Mouse (Mus musculus): ENCODE data around the gene Arsj. TPM values are rescaled to one million over a fixed set of nuclear protein-coding genes. Genes with fewer than 3 reads are reported as not detected.

Gene Arsj
- total RNA-seq, 2 experiments from 2014 or later, result 4.2 to 4.3 TPM

- no peak for DNase-seq (ENCODE audit: low spot score in 2 of 2)
- Histone ChIP-seq H3K4me3 (no peak overlapping the region), H3K27ac (no peak overlapping the region)
- no peak for TF ChIP-seq CTCF (conservative IDR thresholded peaks at IDR 0.05)
Measured at GRCm38 (mm10) chr3:126372815-126373545, 9.5 kb downstream of the Arsj start.

GRCm38 (mm10) chr3:126373721-126374120, 10.2 kb downstream of the Arsj start:
- no peak overlapping the region for H3K27ac ChIP-seq
- no peak for DNase-seq (ENCODE audit: low spot score in 2 of 2)
- H3K4me3 ChIP-seq, result no peak overlapping the region
- no peak for TF ChIP-seq CTCF (conservative IDR thresholded peaks at IDR 0.05)

GRCm38 (mm10) chr3:126379252-126379651, 15.8 kb downstream of the Arsj start:
- Histone ChIP-seq H3K27ac (peak overlapping the region; percentile 15; the same call in 1 of the 2 replicates), H3K4me3 (no peak overlapping the region)
- DNase-seq (ENCODE audit: low spot score in 2 of 2), result no peak
- no peak for TF ChIP-seq CTCF (conservative IDR thresholded peaks at IDR 0.05)

- no peak for DNase-seq (ENCODE audit: low spot score in 2 of 2)
- no peak overlapping the region for H3K4me3 ChIP-seq
Measured at GRCm38 (mm10) chr3:126379702-126380101, 16.2 kb downstream of the Arsj start.

GRCm38 (mm10) chr3:126383276-126383675, 19.8 kb downstream of the Arsj start:
- no peak for TF ChIP-seq CTCF (conservative IDR thresholded peaks at IDR 0.05)
- Histone ChIP-seq H3K4me3 (no peak overlapping the region), H3K27ac (no peak overlapping the region)
- DNase-seq (ENCODE audit: low spot score in 2 of 2), result no peak

More at GRCm38 (mm10) chr3:126379702-126380101, 16.2 kb downstream of the Arsj start:
- H3K27ac ChIP-seq, result peak overlapping the region; percentile 15; the same call in 1 of the 2 replicates
- no peak for TF ChIP-seq CTCF (conservative IDR thresholded peaks at IDR 0.05)

- no peak for TF ChIP-seq CTCF (conservative IDR thresholded peaks at IDR 0.05)
- Histone ChIP-seq H3K27ac (peak overlapping the region; percentile 78), H3K4me3 (no peak overlapping the region)
- no peak for DNase-seq (ENCODE audit: low spot score in 2 of 2)
Measured at GRCm38 (mm10) chr3:126384657-126385438, 21.4 kb downstream of the Arsj start.

GRCm38 (mm10) chr3:126397451-126397850, 34.0 kb downstream of the Arsj start:
- no peak for DNase-seq (ENCODE audit: low spot score in 2 of 2)
- H3K27ac ChIP-seq, result no peak overlapping the region
- no peak for TF ChIP-seq CTCF (conservative IDR thresholded peaks at IDR 0.05)
- no peak overlapping the region for H3K4me3 ChIP-seq

GRCm38 (mm10) chr3:126397985-126398630, 34.6 kb downstream of the Arsj start:
- no peak for DNase-seq (ENCODE audit: low spot score in 2 of 2)
- no peak for TF ChIP-seq CTCF (conservative IDR thresholded peaks at IDR 0.05)
- no peak overlapping the region for H3K4me3 ChIP-seq

GRCm38 (mm10) chr3:126400726-126401125, 37.2 kb downstream of the Arsj start:
- no peak overlapping the region for H3K4me3 ChIP-seq
- no peak for DNase-seq (ENCODE audit: low spot score in 2 of 2)
- H3K27ac ChIP-seq, result peak overlapping the region; percentile 43; the same call in 1 of the 2 replicates
- no peak for TF ChIP-seq CTCF (conservative IDR thresholded peaks at IDR 0.05)

More at GRCm38 (mm10) chr3:126397985-126398630, 34.6 kb downstream of the Arsj start:
- H3K27ac ChIP-seq, result no peak overlapping the region

- Histone ChIP-seq H3K27ac (no peak overlapping the region; the same call in 1 of the 2 replicates), H3K4me3 (no peak overlapping the region)
- TF ChIP-seq CTCF (conservative IDR thresholded peaks at IDR 0.05), result peak; percentile 98
- peak in 1 of 2 experiments; percentile 88 for DNase-seq (ENCODE audit: low spot score in 2 of 2)
Measured at GRCm38 (mm10) chr3:126402836-126403235, 39.4 kb downstream of the Arsj start.

GRCm38 (mm10) chr3:126404199-126404598, 40.7 kb downstream of the Arsj start:
- DNase-seq (ENCODE audit: low spot score in 2 of 2), result no peak
- Histone ChIP-seq H3K27ac (no peak overlapping the region), H3K4me3 (no peak overlapping the region)
- no peak for TF ChIP-seq CTCF (conservative IDR thresholded peaks at IDR 0.05)

GRCm38 (mm10) chr3:126430524-126431064, 67.1 kb downstream of the Arsj start:
- no peak for DNase-seq (ENCODE audit: low spot score in 2 of 2)
- TF ChIP-seq CTCF (conservative IDR thresholded peaks at IDR 0.05), result no peak
- Histone ChIP-seq H3K4me3 (no peak overlapping the region), H3K27ac (no peak overlapping the region)

GRCm38 (mm10) chr3:126439331-126439730, 75.8 kb downstream of the Arsj start:
- no peak for DNase-seq (ENCODE audit: low spot score in 2 of 2)
- no peak for TF ChIP-seq CTCF (conservative IDR thresholded peaks at IDR 0.05)
- no peak overlapping the region for H3K27ac ChIP-seq
- H3K4me3 ChIP-seq, result no peak overlapping the region

Measured in layer of hippocampus, adult 2 months (tissue).